Mouse (Mus musculus) liver, adult 2 months (tissue): Measurements from ENCODE around the gene Wdr90. TPM values are rescaled to one million over a fixed set of nuclear protein-coding genes. Genes with fewer than 3 reads are reported as not detected.

ENCODE experiments used
- DNase-seq: peaks from one replicate; pipeline ENCODE4 v3.0.0-alpha.2; 2011; ENCODE audit warnings: low read depth, low spot score; ENCODE audit errors: extremely low read depth
- H3K27ac ChIP-seq: fragments of 200-500 bp; replicated peaks from 2 replicates; pipeline ENCODE4 v1.5.1; 2012; ENCODE audit warnings: low read depth, mild to moderate bottlenecking, control low read depth, inconsistent platforms, low read length; ENCODE audit not compliant: insufficient read depth
- H3K27me3 ChIP-seq: fragments of 200-500 bp; 2 replicates; pipeline ENCODE4 v1.6.1; 2012; ENCODE audit warnings: mild to moderate bottlenecking, moderate library complexity, low read length, inconsistent platforms; ENCODE audit not compliant: control insufficient read depth, insufficient read depth
- H3K36me3 ChIP-seq: fragments of 200-500 bp; 2 replicates; pipeline ENCODE4 v1.6.1; 2012; ENCODE audit warnings: low read length, inconsistent platforms; ENCODE audit not compliant: control insufficient read depth, insufficient read depth
- H3K4me1 ChIP-seq: fragments of 200-500 bp; 2 replicates; pipeline ENCODE4 v1.6.1; 2011; ENCODE audit warnings: low read length; ENCODE audit not compliant: control insufficient read depth, insufficient read depth
- H3K4me3 ChIP-seq: fragments of 200-500 bp; 2 replicates; pipeline ENCODE4 v1.5.1; 2011; ENCODE audit warnings: low read depth, mild to moderate bottlenecking, control low read depth, low read length, moderate library complexity; ENCODE audit not compliant: insufficient read depth
- H3K79me2 ChIP-seq: fragments of 200-500 bp; 2 replicates; pipeline ENCODE4 v1.6.1; 2012; ENCODE audit warnings: inconsistent platforms, mild to moderate bottlenecking, low read length, moderate library complexity; ENCODE audit not compliant: control insufficient read depth, insufficient read depth
- H3K9ac ChIP-seq: fragments of 200-500 bp; 2 replicates; pipeline ENCODE4 v1.6.1; 2012; ENCODE audit warnings: low read depth, mild to moderate bottlenecking, control low read depth, inconsistent platforms, low read length
- CTCF ChIP-seq: fragments of 200-500 bp; IDR thresholded peaks from 2 replicates; pipeline ENCODE4 v1.5.1; 2011; ENCODE audit warnings: low read depth, low read length, control low read depth
- POLR2A ChIP-seq: fragments of 200-500 bp; IDR thresholded peaks from 2 replicates; pipeline ENCODE4 v1.6.1; 2011; ENCODE audit warnings: low read length, control low read depth; ENCODE audit not compliant: insufficient read depth; ENCODE audit errors: extremely low read depth
- WGBS: fragments of 180-500 bp; shearing (Covaris S2); methylation state at CpG from one replicate; pipeline ENCODE4 v1.1.7; 2018; 5-methylcytosine and 5-hydroxymethylcytosine counted together
- polyA plus RNA-seq: library from polyadenylated mRNA; depleted of rRNA; stranded (reverse); fragments of >200 nt; gene quantifications from 2 replicates; pipeline ENCODE4 v1.2.3, GENCODE M21; 2012
- total RNA-seq: library from RNA; depleted of rRNA; stranded (reverse); fragments of >200 nt; gene quantifications from 2 replicates; pipeline ENCODE4 v1.2.3, GENCODE M21; 2014

Wdr90 gene
- total and polyA plus RNA-seq, 2 experiments, result 2.7 to 14.1 TPM

DNA sequence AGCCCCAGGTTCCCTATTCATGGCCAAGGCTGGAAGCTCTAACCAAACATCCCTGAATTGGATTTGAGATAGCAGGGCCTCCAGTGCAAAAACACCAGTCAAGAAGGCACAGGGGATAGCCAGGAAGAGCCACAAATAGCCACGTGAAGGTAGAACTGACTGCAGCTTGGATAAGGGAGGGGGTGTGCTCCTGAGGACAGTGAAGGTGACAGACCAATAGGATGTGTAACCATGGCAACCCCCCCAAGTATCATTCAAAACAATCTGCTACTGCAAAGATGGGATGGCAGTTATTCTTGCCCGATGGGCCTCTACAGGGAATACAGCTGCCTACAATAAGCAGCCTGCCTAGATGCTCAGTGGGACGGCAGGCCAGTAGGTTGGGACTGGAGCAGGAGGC lies 23.8 kb downstream of the Wdr90 start:
- TF ChIP-seq POLR2A (no peak), CTCF (no peak)
- Histone ChIP-seq H3K27me3 (no peaks in the 10 kb centered on the region), H3K79me2 (peaks cover 12% of the 10 kb centered on the region), H3K4me1 (peaks cover 50% of the 10 kb centered on the region), H3K9ac (no peak overlapping the region), H3K36me3 (0 out of 2 replicates have a peak, but pooled peaks cover 2% of the 10 kb centered on the region), H3K4me3 (no peak overlapping the region), H3K27ac (0 out of 2 replicates have a peak overlapping the region, but pooled peaks have one; percentile 6)
- 64% methylated on average over 3 of the region's 3 CpGs for WGBS
- DNase-seq, result no peak

DNA sequence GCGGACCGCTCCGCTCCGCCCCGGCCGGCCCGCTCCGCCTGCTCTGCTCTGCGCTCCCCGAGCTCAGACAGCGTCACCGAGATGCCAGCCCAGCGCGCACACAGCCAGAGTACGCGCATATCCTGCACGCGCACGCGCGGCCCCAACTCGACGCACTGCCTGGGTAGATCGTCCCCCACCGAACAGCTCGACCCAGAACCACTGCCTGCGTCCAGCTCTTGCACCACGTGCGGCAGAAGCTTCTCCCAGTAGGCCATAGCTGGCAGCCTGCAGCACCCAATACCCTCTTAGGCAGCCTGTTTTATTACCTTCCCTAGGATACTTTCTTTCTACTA lies 24.3 kb downstream of the Wdr90 start, which contains the start of gene Rhbdl1:
Gene Rhbdl1, minus strand, starts transcription at position 220 of the 335 bp plus-strand sequence.
- 19% methylated on average over 29 of the region's 29 CpGs for WGBS
- TF ChIP-seq CTCF, result no peak
- 0 out of 2 replicates have a peak, but pooled peaks have one; percentile 24 for TF ChIP-seq POLR2A
- Histone ChIP-seq H3K27ac (peak within 1 kb of the TSS; percentile 33), H3K4me3 (peak within 1 kb of the TSS; percentile 40; the same call in 1 of the 2 replicates), H3K9ac (peak within 1 kb of the TSS; percentile 61), H3K27me3 (no peaks in the 10 kb centered on the region), H3K79me2 (peaks cover 12% of the 10 kb centered on the region), H3K36me3 (0 out of 2 replicates have a peak, but pooled peaks cover 2% of the 10 kb centered on the region), H3K4me1 (peaks cover 50% of the 10 kb centered on the region)
- peak; percentile 53 for DNase-seq

DNA sequence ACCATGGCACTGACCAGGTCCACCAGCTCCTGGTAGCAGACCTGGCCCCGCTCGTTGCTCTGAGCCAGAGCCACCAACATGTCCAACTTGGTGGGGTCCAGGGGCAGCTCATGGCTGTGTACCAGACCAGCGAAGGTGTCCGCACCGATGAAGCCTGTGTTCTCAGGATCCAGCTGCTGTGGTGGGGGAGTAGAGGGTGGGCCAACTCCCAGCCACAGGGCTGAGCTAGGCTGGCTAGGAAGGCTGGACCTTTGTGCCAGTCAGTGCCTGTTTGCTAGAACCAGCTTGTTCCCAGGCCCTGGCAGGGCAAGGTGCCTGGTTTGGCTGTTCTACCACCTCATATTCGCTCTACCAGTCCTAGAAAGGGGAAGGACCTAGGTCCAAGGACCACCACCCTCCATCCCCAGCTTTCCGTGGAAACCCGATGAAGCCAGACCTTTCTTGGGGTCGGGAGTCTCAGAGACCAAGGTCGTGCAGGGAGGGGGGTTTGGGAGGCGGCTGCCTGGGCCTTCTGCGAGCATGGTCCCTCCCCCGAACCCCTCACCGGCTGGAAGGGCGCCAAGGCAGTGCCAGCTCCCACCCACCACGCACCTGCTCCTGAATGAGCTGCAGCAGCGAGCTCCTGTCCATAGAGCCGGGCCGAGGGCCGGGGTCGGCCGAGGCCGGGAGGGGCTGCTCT lies 24.8 kb downstream of the Wdr90 start:
- TF ChIP-seq CTCF (no peak), POLR2A (no peak)
- Histone ChIP-seq H3K9ac (peak overlapping the region; percentile 61), H3K4me1 (peaks cover 55% of the 10 kb centered on the region), H3K79me2 (peaks cover 16% of the 10 kb centered on the region), H3K36me3 (no peaks in the 10 kb centered on the region), H3K27me3 (no peaks in the 10 kb centered on the region), H3K4me3 (peak overlapping the region; percentile 40; the same call in 1 of the 2 replicates), H3K27ac (peak overlapping the region; percentile 33)
- WGBS, result 21% methylated on average over 23 of the region's 23 CpGs
- peak; percentile 70 for DNase-seq

DNA sequence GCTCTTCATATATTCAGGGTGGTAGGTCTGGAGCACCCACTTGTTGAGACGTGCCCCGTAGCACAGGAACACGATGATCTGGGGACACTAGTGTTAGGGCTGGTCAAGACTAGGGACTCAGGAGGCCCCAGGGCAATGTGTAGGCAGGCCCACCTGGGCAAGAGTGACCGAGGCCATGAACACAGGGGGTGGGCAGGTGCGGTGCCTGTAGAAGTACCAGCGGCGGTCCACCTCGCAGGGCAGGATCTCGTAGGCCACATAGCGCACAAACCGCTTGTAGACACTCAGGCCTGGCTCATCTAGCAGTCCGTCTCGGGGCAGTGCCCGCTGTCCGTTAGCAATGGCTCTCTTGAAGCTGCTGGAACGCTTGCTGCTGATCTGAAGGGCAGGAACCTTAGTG lies 25.5 kb downstream of the Wdr90 start:
- Histone ChIP-seq H3K27ac (peak overlapping the region; percentile 33), H3K4me1 (peaks cover 61% of the 10 kb centered on the region), H3K36me3 (no peaks in the 10 kb centered on the region), H3K4me3 (peak overlapping the region; percentile 7; the same call in 1 of the 2 replicates), H3K79me2 (peaks cover 22% of the 10 kb centered on the region), H3K9ac (peak overlapping the region; percentile 61), H3K27me3 (no peaks in the 10 kb centered on the region)
- WGBS, result 78% methylated on average over 16 of the region's 16 CpGs
- no peak for DNase-seq
- no peak for TF ChIP-seq POLR2A
- no peak for TF ChIP-seq CTCF

DNA sequence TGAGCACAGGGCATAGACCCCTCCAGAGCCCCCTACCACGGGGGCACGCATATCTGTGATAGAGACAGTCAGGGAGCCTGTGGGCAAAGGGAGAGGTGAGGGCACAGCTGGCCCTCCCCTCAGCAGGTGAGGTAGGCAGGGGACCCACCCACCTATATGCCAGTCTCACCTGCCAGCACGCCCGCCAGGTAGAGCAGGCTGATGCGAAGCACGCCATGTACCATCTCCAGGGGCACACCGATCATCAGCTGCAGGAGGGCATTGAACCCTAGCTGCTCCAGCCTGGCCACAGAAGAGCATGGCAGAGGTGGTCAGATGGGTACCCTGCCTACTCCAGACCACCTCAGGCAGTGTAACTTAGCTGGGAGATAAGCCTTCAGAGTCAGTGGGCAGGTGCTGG lies 26.0 kb downstream of the Wdr90 start:
- Histone ChIP-seq H3K36me3 (0 out of 2 replicates have a peak, but pooled peaks cover 2% of the 10 kb centered on the region), H3K4me3 (peak overlapping the region; percentile 5; the same call in 1 of the 2 replicates), H3K79me2 (peaks cover 26% of the 10 kb centered on the region), H3K4me1 (peaks cover 65% of the 10 kb centered on the region), H3K9ac (peak overlapping the region; percentile 64; the same call in 1 of the 2 replicates), H3K27me3 (no peaks in the 10 kb centered on the region), H3K27ac (no peak overlapping the region)
- TF ChIP-seq POLR2A (0 out of 2 replicates have a peak, but pooled peaks have one; percentile 12), CTCF (no peak)
- 78% methylated on average over 7 of the region's 7 CpGs for WGBS
- DNase-seq, result no peak
